Mouse (Mus musculus) G1E (cell line): Measurements from ENCODE around the gene Olfr935. TPM values are rescaled to one million over a fixed set of nuclear protein-coding genes. Genes with fewer than 3 reads are reported as not detected.

Experiments used
- ATAC-seq: 2 replicates; pipeline ENCODE4 v1.8.0; 2016; ENCODE audit warnings: mild to moderate bottlenecking; ENCODE audit not compliant: insufficient number of reproducible peaks, poor library complexity, low FRiP score, severe bottlenecking; ENCODE audit errors: extremely low read depth
- DNase-seq: peaks from one replicate; pipeline ENCODE4 v3.0.0; 2012; ENCODE audit warnings: low spot score
- H3K27me3 ChIP-seq: 2 replicates; pipeline ENCODE4 v1.6.1; 2012; ENCODE audit warnings: mild to moderate bottlenecking, low read length, inconsistent platforms; ENCODE audit not compliant: insufficient read depth
- H3K36me3 ChIP-seq: replicated peaks from 2 replicates; pipeline ENCODE3; 2012; ENCODE audit warnings: mild to moderate bottlenecking, inconsistent platforms
- H3K4me1 ChIP-seq: 2 replicates; pipeline ENCODE4 v1.6.1; 2012; ENCODE audit warnings: low read depth, low read length, inconsistent platforms, mixed read lengths; ENCODE audit not compliant: insufficient read depth
- H3K4me3 ChIP-seq: 2 replicates; pipeline ENCODE4 v1.5.1; 2012; ENCODE audit warnings: low read depth, mild to moderate bottlenecking, inconsistent platforms, low read length, moderate library complexity, mixed read lengths
- H3K9me3 ChIP-seq: replicated peaks from 2 replicates; pipeline ENCODE4 v1.6.1; 2012; ENCODE audit warnings: inconsistent platforms
- CTCF ChIP-seq: IDR thresholded peaks from 2 replicates; pipeline ENCODE4 v1.5.1; 2012; ENCODE audit warnings: low read depth, low read length, inconsistent platforms, mixed read lengths
- GATA1 ChIP-seq: IDR thresholded peaks from 2 replicates; pipeline ENCODE4 v1.6.1; 2012; ENCODE audit warnings: borderline replicate concordance, low read length, inconsistent platforms, mixed read lengths
- GATA2 ChIP-seq: IDR thresholded peaks from 2 replicates; pipeline ENCODE4 v1.6.1; 2012; ENCODE audit warnings: low read depth, low read length, inconsistent platforms, borderline replicate concordance
- POLR2AphosphoS5 ChIP-seq: IDR thresholded peaks from 2 replicates; pipeline ENCODE4 v1.6.1; 2012; ENCODE audit warnings: low read depth, low read length, inconsistent platforms; ENCODE audit not compliant: insufficient replicate concordance
- TAL1 ChIP-seq: conservative IDR thresholded peaks from 2 replicates; pipeline ENCODE4 v1.6.1; 2012; ENCODE audit warnings: low read depth, low read length, inconsistent platforms, mixed read lengths
- polyA plus RNA-seq: library from polyadenylated mRNA; stranded (reverse); fragments of >175 nt; gene quantifications from 2 replicates; pipeline ENCODE4 v1.2.3, GENCODE M21; 2012
- total RNA-seq, 2 experiments: library from RNA; stranded (forward) in 1 of 2; stranded (reverse) in 1 of 2; fragments of 200-1000 nt in 1 of 2; fragments of >200 nt in 1 of 2; fragmentation: Nextera tagmentation in 1 of 2; gene quantifications; 2 replicates each; pipeline ENCODE4 v1.2.3; 2014 to 2017

Olfr935 gene
- total RNA-seq (2014; fragmentation: Nextera tagmentation) (not detected in 2 replicates), total RNA-seq (2017) (0.11 TPM in 1 of 2 replicates, not detected in the other), polyA plus RNA-seq (not detected in 2 replicates)

- Histone ChIP-seq H3K9me3 (no peaks in the 10 kb centered on the region), H3K27me3 (no peaks in the 10 kb centered on the region), H3K4me3 (no peak within 1 kb of the TSS), H3K36me3 (no peaks in the 10 kb centered on the region), H3K4me1 (no peaks in the 10 kb centered on the region)
- TF ChIP-seq GATA2 = no peak
- TF ChIP-seq CTCF = no peak
- TF ChIP-seq POLR2AphosphoS5 = no peak
- DNase-seq = no peak
- no peak for ATAC-seq
Observed at GRCm38 (mm10) chr9:38999583-38999982, at the start of gene Olfr935. Olfr935 (minus strand) TSS chr9:38999683.

DNA sequence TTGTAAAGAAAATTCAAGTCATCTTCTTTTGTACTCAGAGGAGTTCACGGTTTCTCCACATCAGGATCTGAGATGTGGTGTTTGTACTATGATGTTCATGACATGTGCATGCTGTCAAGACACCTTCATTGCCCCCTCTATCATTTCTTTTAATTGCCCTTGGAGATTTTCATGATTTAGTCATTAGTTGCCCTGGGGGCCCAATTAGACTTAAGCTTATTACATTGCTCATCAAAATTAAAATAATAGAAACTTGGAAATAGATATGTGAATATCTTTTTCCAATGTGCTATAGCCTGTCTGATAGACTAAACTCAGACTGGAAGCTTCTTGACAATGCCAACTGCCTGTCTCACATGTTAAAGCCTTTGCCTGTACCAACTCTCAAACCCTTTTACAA lies 23.8 kb upstream of the Olfr935 start, which contains the start of gene Olfr146:
Gene Olfr146, minus strand, starts transcription at position 101 of the 400 bp plus-strand sequence.
- H3K4me1 ChIP-seq = no peaks in the 10 kb centered on the region
- ATAC-seq (no peak), DNase-seq (no peak)
- H3K4me3 ChIP-seq = no peak within 1 kb of the TSS
- no peak for TF ChIP-seq POLR2AphosphoS5
- TF ChIP-seq CTCF = no peak
- TF ChIP-seq TAL1 = no peak
- no peak for TF ChIP-seq GATA1
- no peak for TF ChIP-seq GATA2
- no peaks in the 10 kb centered on the region for H3K27me3 ChIP-seq
- H3K36me3 ChIP-seq = no peaks in the 10 kb centered on the region
- no peaks in the 10 kb centered on the region for H3K9me3 ChIP-seq

- Histone ChIP-seq H3K27me3 (no peaks in the 10 kb centered on the region), H3K4me1 (no peaks in the 10 kb centered on the region), H3K4me3 (no peak within 1 kb of the TSS), H3K36me3 (no peaks in the 10 kb centered on the region), H3K9me3 (no peaks in the 10 kb centered on the region)
- no peak for TF ChIP-seq GATA1
- no peak for TF ChIP-seq POLR2AphosphoS5
- no peak for TF ChIP-seq CTCF
- no peak for TF ChIP-seq TAL1
- no peak for TF ChIP-seq GATA2
- DNase-seq (no peak), ATAC-seq (no peak)
Observed at GRCm38 (mm10) chr9:38988215-38988614, 11.3 kb downstream of the Olfr935 start, which contains the start of gene Olfr934. Olfr934 (minus strand) TSS chr9:38988315.

GRCm38 (mm10) chr9:38972013-38972412 lies 27.5 kb downstream of the Olfr935 start, which contains the start of gene Olfr933:
Olfr933 (plus strand) TSS chr9:38972313.
- Histone ChIP-seq H3K27me3 (no peaks in the 10 kb centered on the region), H3K9me3 (no peaks in the 10 kb centered on the region), H3K36me3 (no peaks in the 10 kb centered on the region), H3K4me1 (no peaks in the 10 kb centered on the region), H3K4me3 (no peak within 1 kb of the TSS)
- DNase-seq (no peak), ATAC-seq (no peak)
- TF ChIP-seq GATA2 (no peak), GATA1 (no peak), CTCF (no peak), POLR2AphosphoS5 (no peak), TAL1 (no peak)

GRCm38 (mm10) chr9:38954124-38954416 lies 45.4 kb downstream of the Olfr935 start:
- Histone ChIP-seq H3K36me3 (no peaks in the 10 kb centered on the region), H3K4me3 (no peak overlapping the region), H3K9me3 (no peaks in the 10 kb centered on the region), H3K4me1 (no peaks in the 10 kb centered on the region), H3K27me3 (no peaks in the 10 kb centered on the region)
- no peak for ATAC-seq
- DNase-seq = no peak
- TF ChIP-seq GATA2 (no peak), POLR2AphosphoS5 (no peak), CTCF (no peak), TAL1 (no peak), GATA1 (no peak)

- no peak overlapping the region for H3K4me3 ChIP-seq
- TF ChIP-seq GATA1 (no peak), TAL1 (no peak), GATA2 (no peak), POLR2AphosphoS5 (no peak)
- H3K27me3 ChIP-seq = no peaks in the 10 kb centered on the region
- H3K9me3 ChIP-seq = no peaks in the 10 kb centered on the region
- DNase-seq = no peak
- ATAC-seq = no peak
- H3K36me3 ChIP-seq = no peaks in the 10 kb centered on the region
- H3K4me1 ChIP-seq = no peaks in the 10 kb centered on the region
Observed at GRCm38 (mm10) chr9:38953401-38954123, 45.9 kb downstream of the Olfr935 start.

Other genes with a start within 250 kb of the Olfr935 start
- gene Olfr920, start 247.4 kb downstream of the Olfr935 start, total RNA-seq (2014; fragmentation: Nextera tagmentation) = 0.15 TPM in 1 of 2 replicates, not detected in the other
- gene Olfr920, start 247.4 kb downstream of the Olfr935 start, total RNA-seq (2017) = 0.11 and 0.12 TPM in 2 replicates
- gene Olfr920, start 247.4 kb downstream of the Olfr935 start, polyA plus RNA-seq = not detected in 2 replicates
- not detected in 2 replicates for gene Olfr921, start 226.6 kb downstream of the Olfr935 start, total RNA-seq (2014; fragmentation: Nextera tagmentation)
- gene Olfr921, start 226.6 kb downstream of the Olfr935 start, total RNA-seq (2017) = 0.06 and 0.27 TPM in 2 replicates
- gene Olfr921, start 226.6 kb downstream of the Olfr935 start, polyA plus RNA-seq = not detected in 2 replicates
- gene Olfr922, start 185.1 kb downstream of the Olfr935 start, total RNA-seq (2014; fragmentation: Nextera tagmentation) = not detected in 2 replicates
- 0.22 TPM in 1 of 2 replicates, not detected in the other for gene Olfr922, start 185.1 kb downstream of the Olfr935 start, total RNA-seq (2017)
- not detected in 2 replicates for gene Olfr922, start 185.1 kb downstream of the Olfr935 start, polyA plus RNA-seq
- gene Olfr923, start 173.1 kb downstream of the Olfr935 start, total RNA-seq (2014; fragmentation: Nextera tagmentation) = not detected in 2 replicates
- gene Olfr923, start 173.1 kb downstream of the Olfr935 start, total RNA-seq (2017) = not detected in 2 replicates
- gene Olfr923, start 173.1 kb downstream of the Olfr935 start, polyA plus RNA-seq = not detected in 2 replicates
- gene Olfr924, start 155.2 kb downstream of the Olfr935 start, total RNA-seq (2014; fragmentation: Nextera tagmentation) = not detected in 2 replicates
- 0.06 and 0.11 TPM in 2 replicates for gene Olfr924, start 155.2 kb downstream of the Olfr935 start, total RNA-seq (2017)
- not detected in 2 replicates for gene Olfr924, start 155.2 kb downstream of the Olfr935 start, polyA plus RNA-seq
- not detected in 2 replicates for gene Olfr26, start 144.6 kb downstream of the Olfr935 start, total RNA-seq (2014; fragmentation: Nextera tagmentation)
- 0.11 TPM in 1 of 2 replicates, not detected in the other for gene Olfr26, start 144.6 kb downstream of the Olfr935 start, total RNA-seq (2017)
- gene Olfr26, start 144.6 kb downstream of the Olfr935 start, polyA plus RNA-seq = not detected in 2 replicates
- gene Olfr926, start 122.6 kb downstream of the Olfr935 start, total RNA-seq (2014; fragmentation: Nextera tagmentation) = not detected in 2 replicates
- gene Olfr926, start 122.6 kb downstream of the Olfr935 start, total RNA-seq (2017) = 0.33 TPM in 1 of 2 replicates, not detected in the other
- gene Olfr926, start 122.6 kb downstream of the Olfr935 start, polyA plus RNA-seq = not detected in 2 replicates
- not detected in 2 replicates for gene Olfr930, start 69.9 kb downstream of the Olfr935 start, total RNA-seq (2014; fragmentation: Nextera tagmentation)
- not detected in 2 replicates for gene Olfr930, start 69.9 kb downstream of the Olfr935 start, total RNA-seq (2017)
- not detected in 2 replicates for gene Olfr930, start 69.9 kb downstream of the Olfr935 start, polyA plus RNA-seq
- gene Olfr933, start 27.4 kb downstream of the Olfr935 start, total RNA-seq (2014; fragmentation: Nextera tagmentation) = not detected in 2 replicates
- gene Olfr933, start 27.4 kb downstream of the Olfr935 start, total RNA-seq (2017) = 0.22 TPM in 1 of 2 replicates, not detected in the other
- gene Olfr933, start 27.4 kb downstream of the Olfr935 start, polyA plus RNA-seq = not detected in 2 replicates
- not detected in 2 replicates for gene Olfr934, start 11.4 kb downstream of the Olfr935 start, total RNA-seq (2014; fragmentation: Nextera tagmentation)
- 0.16 TPM in 1 of 2 replicates, not detected in the other for gene Olfr934, start 11.4 kb downstream of the Olfr935 start, total RNA-seq (2017)
- not detected in 2 replicates for gene Olfr934, start 11.4 kb downstream of the Olfr935 start, polyA plus RNA-seq
- gene Olfr146, start 23.7 kb upstream of the Olfr935 start, total RNA-seq (2014; fragmentation: Nextera tagmentation) = not detected in 2 replicates
- 0.16 TPM in 1 of 2 replicates, not detected in the other for gene Olfr146, start 23.7 kb upstream of the Olfr935 start, total RNA-seq (2017)
- not detected in 2 replicates for gene Olfr146, start 23.7 kb upstream of the Olfr935 start, polyA plus RNA-seq
- not detected in 2 replicates for gene Olfr937, start 65.3 kb upstream of the Olfr935 start, total RNA-seq (2014; fragmentation: Nextera tagmentation)
- gene Olfr937, start 65.3 kb upstream of the Olfr935 start, total RNA-seq (2017) = 1.1 TPM in 1 of 2 replicates, not detected in the other
- gene Olfr937, start 65.3 kb upstream of the Olfr935 start, polyA plus RNA-seq = not detected in 2 replicates
- gene Olfr938, start 79.2 kb upstream of the Olfr935 start, total RNA-seq (2014; fragmentation: Nextera tagmentation) = not detected in 2 replicates
- not detected in 2 replicates for gene Olfr938, start 79.2 kb upstream of the Olfr935 start, total RNA-seq (2017)
- not detected in 2 replicates for gene Olfr938, start 79.2 kb upstream of the Olfr935 start, polyA plus RNA-seq
- gene Olfr27, start 128.4 kb upstream of the Olfr935 start, total RNA-seq (2014; fragmentation: Nextera tagmentation) = not detected in 2 replicates
- gene Olfr27, start 128.4 kb upstream of the Olfr935 start, total RNA-seq (2017) = 0.33 TPM in 1 of 2 replicates, not detected in the other
- not detected in 2 replicates for gene Olfr27, start 128.4 kb upstream of the Olfr935 start, polyA plus RNA-seq
- not detected in 2 replicates for gene Olfr943, start 166.6 kb upstream of the Olfr935 start, total RNA-seq (2014; fragmentation: Nextera tagmentation)
- under 0.01 and 0.16 TPM in 2 replicates for gene Olfr943, start 166.6 kb upstream of the Olfr935 start, total RNA-seq (2017)
- not detected in 2 replicates for gene Olfr943, start 166.6 kb upstream of the Olfr935 start, polyA plus RNA-seq
- gene Olfr944, start 202.2 kb upstream of the Olfr935 start, total RNA-seq (2014; fragmentation: Nextera tagmentation) = not detected in 2 replicates
- gene Olfr944, start 202.2 kb upstream of the Olfr935 start, total RNA-seq (2017) = 0.12 TPM in 1 of 2 replicates, not detected in the other
- not detected in 2 replicates for gene Olfr944, start 202.2 kb upstream of the Olfr935 start, polyA plus RNA-seq